Mouse (Mus musculus): Measurements from ENCODE around the gene Cers6. TPM values are rescaled to one million over a fixed set of nuclear protein-coding genes. Genes with fewer than 3 reads are reported as not detected.
A peak's percentile ranks its signal among the peaks of the same experiment; 100 is the strongest.

Cers6 gene
- polyA plus RNA-seq, 1 experiment from 2014 or later: 21.5 TPM

- no peak for TF ChIP-seq CTCF (IDR thresholded peaks at IDR 0.05; ENCODE audit: low read depth)
- ATAC-seq: no peak
- Histone ChIP-seq H3K4me1 (replicated peaks; ENCODE audit: control insufficient read depth, insufficient read depth, low read length) (no peaks in the 10 kb centered on the region; the same call in 1 of the 2 replicates), H3K9me3 (ENCODE audit: control insufficient read depth) (no peaks in the 10 kb centered on the region), H3K9ac (ENCODE audit: low read depth, low read length) (no peak overlapping the region), H3K4me3 (ENCODE audit: low read depth, low read length) (no peak overlapping the region), H3K27ac (ENCODE audit: low read depth, low read length) (no peak overlapping the region), H3K27me3 (replicated peaks; ENCODE audit: control insufficient read depth, insufficient read depth, low read length) (no peaks in the 10 kb centered on the region), H3K4me2 (replicated peaks; ENCODE audit: low read depth) (no peak overlapping the region; the same call in 1 of the 2 replicates), H3K36me3 (ENCODE audit: control insufficient read depth, insufficient read depth) (no peaks in the 10 kb centered on the region)
- WGBS: 80% methylated on average over 6 of the region's 6 CpGs
Measured at GRCm38 (mm10) chr2:68925542-68925941, 64.3 kb downstream of the Cers6 start.

DNA sequence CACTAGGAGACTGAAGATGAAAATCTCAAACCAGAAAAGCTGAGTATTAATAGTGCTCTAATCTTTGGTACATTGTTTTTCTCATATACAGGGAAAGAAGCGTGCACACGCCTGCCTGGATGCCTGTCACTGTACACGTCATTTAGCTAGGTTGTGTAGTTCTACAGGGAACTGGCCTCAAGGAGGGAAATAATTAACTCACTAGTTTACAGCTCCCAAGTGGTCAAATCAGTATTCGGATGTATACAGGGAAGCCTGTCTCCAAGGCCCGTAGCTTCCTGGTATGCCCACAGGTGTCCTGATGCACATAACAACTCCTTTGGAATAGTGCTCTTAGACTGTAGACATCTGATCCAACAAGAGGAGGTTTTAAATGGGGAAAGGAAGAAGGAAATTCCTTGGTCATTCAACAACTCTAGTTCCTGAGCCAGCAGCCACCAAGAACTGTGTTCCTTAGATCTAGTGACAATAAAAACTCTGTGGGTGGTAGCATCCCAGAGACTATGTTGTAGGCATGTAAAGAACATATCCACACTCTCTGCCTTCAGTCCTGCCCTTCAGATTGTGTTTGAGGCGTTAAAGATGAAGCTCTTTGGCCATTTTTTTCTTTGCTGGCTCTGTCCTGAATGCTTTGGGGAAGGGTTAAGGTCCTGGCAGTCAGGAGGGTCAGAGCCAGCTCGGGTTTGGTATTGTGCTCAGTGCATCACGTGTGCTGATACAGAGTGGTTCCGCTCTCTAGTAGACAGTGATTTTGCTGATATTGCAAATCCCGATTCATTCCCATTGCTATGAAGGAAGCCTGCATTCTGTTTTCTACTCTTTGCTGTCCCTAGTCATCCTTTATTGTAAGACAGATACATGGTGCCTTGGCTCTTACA, 65.9 kb downstream of the Cers6 start:
- 62% methylated on average over 10 of the region's 10 CpGs for WGBS
- Histone ChIP-seq H3K9ac (ENCODE audit: low read depth, low read length) (no peak overlapping the region), H3K27me3 (replicated peaks; ENCODE audit: control insufficient read depth, insufficient read depth, low read length) (no peaks in the 10 kb centered on the region), H3K4me1 (replicated peaks; ENCODE audit: control insufficient read depth, insufficient read depth, low read length) (peaks cover under 1% of the 10 kb centered on the region), H3K36me3 (ENCODE audit: control insufficient read depth, insufficient read depth) (no peaks in the 10 kb centered on the region), H3K4me3 (ENCODE audit: low read depth, low read length) (no peak overlapping the region), H3K27ac (ENCODE audit: low read depth, low read length) (peak overlapping the region; percentile 69; the same call in 1 of the 2 replicates), H3K9me3 (ENCODE audit: control insufficient read depth) (no peaks in the 10 kb centered on the region), H3K4me2 (replicated peaks; ENCODE audit: low read depth) (no peak overlapping the region)
- peak; percentile 91 for ATAC-seq
- TF ChIP-seq CTCF (IDR thresholded peaks at IDR 0.05; ENCODE audit: low read depth): peak; percentile 27

GRCm38 (mm10) chr2:68932240-68932639, 71.0 kb downstream of the Cers6 start:
- TF ChIP-seq CTCF (IDR thresholded peaks at IDR 0.05; ENCODE audit: low read depth): no peak
- Histone ChIP-seq H3K36me3 (ENCODE audit: control insufficient read depth, insufficient read depth) (peaks cover under 1% of the 10 kb centered on the region; the same call in 1 of the 2 replicates), H3K9ac (ENCODE audit: low read depth, low read length) (no peak overlapping the region), H3K4me3 (ENCODE audit: low read depth, low read length) (0 out of 2 replicates have a peak overlapping the region, but pooled peaks have one; percentile 0), H3K9me3 (ENCODE audit: control insufficient read depth) (no peaks in the 10 kb centered on the region), H3K4me2 (replicated peaks; ENCODE audit: low read depth) (peak overlapping the region; percentile 38; the same call in 1 of the 2 replicates), H3K27ac (ENCODE audit: low read depth, low read length) (peak overlapping the region; percentile 62), H3K4me1 (replicated peaks; ENCODE audit: control insufficient read depth, insufficient read depth, low read length) (peaks cover 19% of the 10 kb centered on the region), H3K27me3 (replicated peaks; ENCODE audit: control insufficient read depth, insufficient read depth, low read length) (no peaks in the 10 kb centered on the region)
- WGBS: 17% methylated on average over 4 of the region's 4 CpGs
- ATAC-seq: peak; percentile 59

DNA sequence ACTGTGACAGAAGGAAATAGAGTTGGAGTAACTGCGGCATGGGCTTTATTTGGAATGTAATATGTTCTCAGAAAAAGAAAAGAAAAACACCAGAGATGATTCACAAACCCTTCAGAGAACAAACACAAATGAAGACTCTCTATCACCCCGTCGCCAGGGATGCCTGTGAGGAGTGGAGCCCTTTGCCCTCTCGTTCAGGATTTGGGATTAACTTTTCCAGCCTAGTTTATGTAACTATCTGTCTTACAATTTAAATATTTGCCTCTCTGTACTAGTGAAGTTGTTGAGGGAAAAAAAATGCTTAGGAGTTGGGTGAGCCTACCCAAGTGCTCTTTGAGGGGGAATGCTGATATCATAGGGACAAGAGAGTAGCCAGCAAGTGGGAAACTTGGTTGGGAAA, 71.4 kb downstream of the Cers6 start:
- peak overlapping the region; percentile 9; the same call in 1 of the 2 replicates for H3K4me2 ChIP-seq (replicated peaks; ENCODE audit: low read depth)
- ATAC-seq: no peak
- H3K4me3 ChIP-seq (ENCODE audit: low read depth, low read length): 0 out of 2 replicates have a peak overlapping the region, but pooled peaks have one; percentile 0
- WGBS: 25% methylated on average over 4 of the region's 4 CpGs
- no peaks in the 10 kb centered on the region for H3K9me3 ChIP-seq (ENCODE audit: control insufficient read depth)
- no peaks in the 10 kb centered on the region for H3K27me3 ChIP-seq (replicated peaks; ENCODE audit: control insufficient read depth, insufficient read depth, low read length)
- no peak for TF ChIP-seq CTCF (IDR thresholded peaks at IDR 0.05; ENCODE audit: low read depth)
- peaks cover 3% of the 10 kb centered on the region; the same call in 1 of the 2 replicates for H3K36me3 ChIP-seq (ENCODE audit: control insufficient read depth, insufficient read depth)
- peaks cover 19% of the 10 kb centered on the region for H3K4me1 ChIP-seq (replicated peaks; ENCODE audit: control insufficient read depth, insufficient read depth, low read length)
- H3K9ac ChIP-seq (ENCODE audit: low read depth, low read length): no peak overlapping the region
- peak overlapping the region; percentile 62 for H3K27ac ChIP-seq (ENCODE audit: low read depth, low read length)

DNA sequence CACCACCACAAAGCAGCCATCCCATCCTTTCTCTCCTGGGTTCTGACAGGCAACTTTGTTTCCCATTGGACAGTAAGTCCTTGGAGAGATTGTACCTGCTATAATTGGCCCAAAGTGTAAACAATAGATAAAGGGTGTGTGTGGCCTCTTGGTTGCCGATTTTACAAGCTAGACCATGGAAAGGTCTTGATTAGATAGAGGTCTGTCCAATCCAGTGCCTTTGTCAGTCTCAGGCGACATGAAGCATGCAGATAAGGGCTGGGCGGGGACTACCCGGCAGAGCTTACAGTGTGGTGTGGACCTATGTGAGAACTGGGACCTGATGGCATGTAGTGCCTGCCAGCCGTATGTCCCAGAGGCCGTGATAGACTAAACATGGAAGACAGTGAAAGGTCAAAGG, 73.4 kb downstream of the Cers6 start:
- Histone ChIP-seq H3K4me2 (replicated peaks; ENCODE audit: low read depth) (peak overlapping the region; percentile 33), H3K4me1 (replicated peaks; ENCODE audit: control insufficient read depth, insufficient read depth, low read length) (peaks cover 19% of the 10 kb centered on the region), H3K9ac (ENCODE audit: low read depth, low read length) (0 out of 2 replicates have a peak overlapping the region, but pooled peaks have one; percentile 8), H3K27me3 (replicated peaks; ENCODE audit: control insufficient read depth, insufficient read depth, low read length) (no peaks in the 10 kb centered on the region), H3K4me3 (ENCODE audit: low read depth, low read length) (no peak overlapping the region), H3K36me3 (ENCODE audit: control insufficient read depth, insufficient read depth) (peaks cover 3% of the 10 kb centered on the region; the same call in 1 of the 2 replicates), H3K27ac (ENCODE audit: low read depth, low read length) (peak overlapping the region; percentile 65; the same call in 1 of the 2 replicates), H3K9me3 (ENCODE audit: control insufficient read depth) (no peaks in the 10 kb centered on the region)
- no peak for TF ChIP-seq CTCF (IDR thresholded peaks at IDR 0.05; ENCODE audit: low read depth)
- WGBS: 29% methylated on average over 6 of the region's 6 CpGs
- ATAC-seq: peak; percentile 92

- ATAC-seq: peak; percentile 62
- H3K27ac ChIP-seq (ENCODE audit: low read depth, low read length): peak overlapping the region; percentile 65
- no peaks in the 10 kb centered on the region for H3K9me3 ChIP-seq (ENCODE audit: control insufficient read depth)
- TF ChIP-seq CTCF (IDR thresholded peaks at IDR 0.05; ENCODE audit: low read depth): no peak
- H3K27me3 ChIP-seq (replicated peaks; ENCODE audit: control insufficient read depth, insufficient read depth, low read length): no peaks in the 10 kb centered on the region
- WGBS: 35% methylated on average over 2 of the region's 2 CpGs
- peak overlapping the region; percentile 33; the same call in 1 of the 2 replicates for H3K4me2 ChIP-seq (replicated peaks; ENCODE audit: low read depth)
- peaks cover 3% of the 10 kb centered on the region; the same call in 1 of the 2 replicates for H3K36me3 ChIP-seq (ENCODE audit: control insufficient read depth, insufficient read depth)
- H3K9ac ChIP-seq (ENCODE audit: low read depth, low read length): no peak overlapping the region
- peaks cover 19% of the 10 kb centered on the region for H3K4me1 ChIP-seq (replicated peaks; ENCODE audit: control insufficient read depth, insufficient read depth, low read length)
- H3K4me3 ChIP-seq (ENCODE audit: low read depth, low read length): no peak overlapping the region
Measured at GRCm38 (mm10) chr2:68935721-68936294, 74.6 kb downstream of the Cers6 start.
